Mouse (Mus musculus) MEL (cell line): ENCODE results near the gene Gm49342. TPM values are rescaled to one million over a fixed set of nuclear protein-coding genes. Genes with fewer than 3 reads are reported as not detected.

Source experiments
- DNase-seq: peaks from one replicate; pipeline ENCODE4 v3.0.0; 2011; ENCODE audit warnings: low read depth, low spot score
- H3K27ac ChIP-seq: 2 replicates; pipeline ENCODE4 v1.5.1; 2012; ENCODE audit warnings: low read depth, mild to moderate bottlenecking, control low read depth, low read length, moderate library complexity; ENCODE audit not compliant: control insufficient read depth
- H3K27me3 ChIP-seq, 2 experiments: fragments of 150-350 bp in 1 of 2; sonication (generic) in 1 of 2; 2 replicates each; pipeline ENCODE4 v1.6.1; 2012; ENCODE audit warnings: low read length in 2 of 2, mild to moderate bottlenecking in 2 of 2, improper control_type of control experiment in 1 of 2, moderate library complexity in 1 of 2; ENCODE audit not compliant: insufficient read depth in 2 of 2, control insufficient read depth in 1 of 2
- H3K36me3 ChIP-seq, 2 experiments: 2 replicates each; pipeline ENCODE4 v1.6.1; 2012 to 2014; ENCODE audit warnings: low read length in 2 of 2, improper control_type of control experiment in 1 of 2, inconsistent platforms in 1 of 2, mild to moderate bottlenecking in 1 of 2; ENCODE audit not compliant: insufficient read depth in 2 of 2, control insufficient read depth in 1 of 2
- H3K4me1 ChIP-seq, 2 experiments: fragments of 150-350 bp in 1 of 2; sonication (generic) in 1 of 2; 2 replicates each; pipeline ENCODE4 v1.6.1; 2012; ENCODE audit warnings: low read length in 2 of 2, improper control_type of control experiment in 1 of 2, mild to moderate bottlenecking in 1 of 2; ENCODE audit not compliant: insufficient read depth in 2 of 2, control insufficient read depth in 1 of 2
- H3K4me3 ChIP-seq, 2 experiments: fragments of 150-350 bp in 1 of 2; sonication (generic) in 1 of 2; 2 replicates each; pipeline ENCODE4 v1.5.1; 2012; ENCODE audit warnings: low read depth in 2 of 2, low read length in 2 of 2, mild to moderate bottlenecking in 2 of 2, moderate library complexity in 2 of 2, control low read depth in 1 of 2, improper control_type of control experiment in 1 of 2; ENCODE audit not compliant: control insufficient read depth in 1 of 2, insufficient read depth in 1 of 2
- H3K79me2 ChIP-seq: 2 replicates; pipeline ENCODE4 v1.6.1; 2012; ENCODE audit warnings: mild to moderate bottlenecking, low read length, moderate library complexity; ENCODE audit not compliant: control insufficient read depth, poor library complexity, insufficient read depth
- H3K9ac ChIP-seq: 2 replicates; pipeline ENCODE4 v1.6.1; 2012; ENCODE audit warnings: low read depth, mild to moderate bottlenecking, control low read depth, low read length, moderate library complexity; ENCODE audit not compliant: control insufficient read depth, poor library complexity, severe bottlenecking
- H3K9me3 ChIP-seq: fragments of 150-350 bp; sonication (generic); replicated peaks from 2 replicates; pipeline ENCODE4 v1.6.1; 2012; ENCODE audit warnings: mild to moderate bottlenecking, low read length, improper control_type of control experiment, moderate library complexity; ENCODE audit not compliant: insufficient read depth
- CHD1 ChIP-seq: IDR thresholded peaks from 2 replicates; pipeline ENCODE4 v1.6.1; 2012; ENCODE audit warnings: low read depth, mild to moderate bottlenecking, inconsistent platforms, low read length, improper control_type of control experiment
- CHD2 ChIP-seq: IDR thresholded peaks from 2 replicates; pipeline ENCODE4 v1.6.1; 2011; ENCODE audit warnings: low read length, improper control_type of control experiment
- E2F4 ChIP-seq: IDR thresholded peaks from 2 replicates; pipeline ENCODE4 v1.6.1; 2011; ENCODE audit warnings: low read depth, low read length, improper control_type of control experiment, borderline replicate concordance
- EP300 ChIP-seq, 2 experiments: IDR thresholded peaks; 2 replicates each; pipeline ENCODE4 v1.6.1; 2011; ENCODE audit warnings: improper control_type of control experiment in 2 of 2, low read length in 2 of 2, low read depth in 1 of 2, mild to moderate bottlenecking in 1 of 2
- ETS1 ChIP-seq: IDR thresholded peaks from 2 replicates; pipeline ENCODE4 v1.6.1; 2012; ENCODE audit warnings: low read depth, mild to moderate bottlenecking, inconsistent platforms, low read length, improper control_type of control experiment, moderate library complexity
- GABPA ChIP-seq: IDR thresholded peaks from 2 replicates; pipeline ENCODE4 v1.6.1; 2012; ENCODE audit warnings: low read depth, mild to moderate bottlenecking, inconsistent platforms, low read length, improper control_type of control experiment, moderate library complexity
- GATA1 ChIP-seq: IDR thresholded peaks from 2 replicates; pipeline ENCODE4 v1.6.1; 2011; ENCODE audit warnings: low read depth, low read length, improper control_type of control experiment
- HCFC1 ChIP-seq: IDR thresholded peaks from 2 replicates; pipeline ENCODE4 v1.6.1; 2012; ENCODE audit warnings: low read depth, mild to moderate bottlenecking, inconsistent platforms, low read length, improper control_type of control experiment, moderate library complexity
- JUND ChIP-seq: IDR thresholded peaks from 2 replicates; pipeline ENCODE4 v1.6.1; 2011; ENCODE audit warnings: low read depth, mild to moderate bottlenecking, improper control_type of control experiment, low read length
- KAT2A ChIP-seq: conservative IDR thresholded peaks from 2 replicates; pipeline ENCODE4 v1.6.1; 2012; ENCODE audit warnings: low read depth, low read length, improper control_type of control experiment, inconsistent platforms
- MAX ChIP-seq: IDR thresholded peaks from 2 replicates; pipeline ENCODE4 v1.6.1; 2011; ENCODE audit warnings: low read length, improper control_type of control experiment
- MAZ ChIP-seq: IDR thresholded peaks from 2 replicates; pipeline ENCODE4 v1.6.1; 2012; ENCODE audit warnings: low read depth, mild to moderate bottlenecking, inconsistent platforms, low read length, improper control_type of control experiment
- MEF2A ChIP-seq: IDR thresholded peaks from 2 replicates; pipeline ENCODE4 v1.6.1; 2014; ENCODE audit warnings: low read depth, mild to moderate bottlenecking, inconsistent platforms, low read length, improper control_type of control experiment; ENCODE audit not compliant: poor library complexity, insufficient replicate concordance, severe bottlenecking; ENCODE audit errors: extremely low read depth
- MXI1 ChIP-seq: IDR thresholded peaks from 2 replicates; pipeline ENCODE4 v1.6.1; 2011; ENCODE audit warnings: mild to moderate bottlenecking, low read depth, low read length, improper control_type of control experiment
- MYB ChIP-seq: IDR thresholded peaks from 2 replicates; pipeline ENCODE4 v1.6.1; 2011; ENCODE audit warnings: mild to moderate bottlenecking, low read depth, low read length, improper control_type of control experiment
- MYC ChIP-seq: IDR thresholded peaks from 2 replicates; pipeline ENCODE4 v1.6.1; 2011; ENCODE audit warnings: low read depth, mild to moderate bottlenecking, low read length, improper control_type of control experiment, moderate library complexity
- NELFE ChIP-seq: IDR thresholded peaks from 2 replicates; pipeline ENCODE4 v1.6.1; 2011; ENCODE audit warnings: low read depth, low read length, improper control_type of control experiment
- NRF1 ChIP-seq: IDR thresholded peaks from 2 replicates; pipeline ENCODE4 v1.6.1; 2014; ENCODE audit warnings: low read depth, mild to moderate bottlenecking, inconsistent platforms, low read length, improper control_type of control experiment, moderate library complexity; ENCODE audit not compliant: poor library complexity, insufficient read depth, severe bottlenecking
- RCOR1 ChIP-seq: IDR thresholded peaks from 2 replicates; pipeline ENCODE4 v1.6.1; 2012; ENCODE audit warnings: low read depth, mild to moderate bottlenecking, inconsistent platforms, low read length, improper control_type of control experiment
- SIN3A ChIP-seq: IDR thresholded peaks from 2 replicates; pipeline ENCODE4 v1.6.1; 2012; ENCODE audit warnings: low read length, improper control_type of control experiment, inconsistent platforms
- SMC3 ChIP-seq: IDR thresholded peaks from 2 replicates; pipeline ENCODE4 v1.6.1; 2011; ENCODE audit warnings: low read depth, low read length, improper control_type of control experiment
- TAL1 ChIP-seq: IDR thresholded peaks from 2 replicates; pipeline ENCODE4 v1.6.1; 2012; ENCODE audit warnings: mild to moderate bottlenecking, inconsistent platforms, low read length, moderate library complexity, mixed read lengths
- TBP ChIP-seq: IDR thresholded peaks from 2 replicates; pipeline ENCODE4 v1.8.0; 2011; ENCODE audit warnings: low read depth, low read length, improper control_type of control experiment
- UBTF ChIP-seq: IDR thresholded peaks from 2 replicates; pipeline ENCODE4 v1.6.1; 2012; ENCODE audit warnings: low read depth, mild to moderate bottlenecking, inconsistent platforms, low read length, improper control_type of control experiment, moderate library complexity, borderline replicate concordance; ENCODE audit not compliant: insufficient read depth
- USF1 ChIP-seq: IDR thresholded peaks from 2 replicates; pipeline ENCODE4 v1.6.1; 2014; ENCODE audit warnings: low read depth, mild to moderate bottlenecking, inconsistent platforms, low read length, improper control_type of control experiment, moderate library complexity
- USF2 ChIP-seq, 2 experiments: IDR thresholded peaks; 2 replicates each; pipeline ENCODE4 v1.6.1; 2011 to 2012; ENCODE audit warnings: improper control_type of control experiment in 2 of 2, low read length in 2 of 2, borderline replicate concordance in 1 of 2, inconsistent platforms in 1 of 2, low read depth in 1 of 2, mild to moderate bottlenecking in 1 of 2; ENCODE audit not compliant: insufficient read depth in 1 of 2
- ZKSCAN1 ChIP-seq: IDR thresholded peaks from 2 replicates; pipeline ENCODE4 v1.6.1; 2012; ENCODE audit warnings: low read depth, mild to moderate bottlenecking, inconsistent platforms, low read length, improper control_type of control experiment, moderate library complexity
- ZNF384 ChIP-seq: IDR thresholded peaks from 2 replicates; pipeline ENCODE4 v1.6.1; 2012; ENCODE audit warnings: low read depth, mild to moderate bottlenecking, inconsistent platforms, low read length, improper control_type of control experiment
- polyA plus RNA-seq, 2 experiments: library from polyadenylated mRNA; stranded (reverse) in 1 of 2; unstranded in 1 of 2; fragments of >175 nt in 1 of 2; fragments of >200 nt in 1 of 2; gene quantifications; 2 replicates each; pipeline versions ENCODE4 v1.2.1 to v1.2.4; 2012; ENCODE audit warnings: low replicate concordance in 2 of 2, low read depth in 1 of 2; ENCODE audit not compliant: insufficient read length in 2 of 2, insufficient read depth in 1 of 2, missing spikeins in 1 of 2
- total RNA-seq: library from RNA; depleted of rRNA; stranded (reverse); fragments of 300-350 nt; gene quantifications from 2 replicates; pipeline ENCODE4 v1.2.3, GENCODE M21; 2012

The Gm49342 gene
- total and polyA plus RNA-seq, 3 experiments: 14.5 to 45.2 TPM; not detected in 1

DNA sequence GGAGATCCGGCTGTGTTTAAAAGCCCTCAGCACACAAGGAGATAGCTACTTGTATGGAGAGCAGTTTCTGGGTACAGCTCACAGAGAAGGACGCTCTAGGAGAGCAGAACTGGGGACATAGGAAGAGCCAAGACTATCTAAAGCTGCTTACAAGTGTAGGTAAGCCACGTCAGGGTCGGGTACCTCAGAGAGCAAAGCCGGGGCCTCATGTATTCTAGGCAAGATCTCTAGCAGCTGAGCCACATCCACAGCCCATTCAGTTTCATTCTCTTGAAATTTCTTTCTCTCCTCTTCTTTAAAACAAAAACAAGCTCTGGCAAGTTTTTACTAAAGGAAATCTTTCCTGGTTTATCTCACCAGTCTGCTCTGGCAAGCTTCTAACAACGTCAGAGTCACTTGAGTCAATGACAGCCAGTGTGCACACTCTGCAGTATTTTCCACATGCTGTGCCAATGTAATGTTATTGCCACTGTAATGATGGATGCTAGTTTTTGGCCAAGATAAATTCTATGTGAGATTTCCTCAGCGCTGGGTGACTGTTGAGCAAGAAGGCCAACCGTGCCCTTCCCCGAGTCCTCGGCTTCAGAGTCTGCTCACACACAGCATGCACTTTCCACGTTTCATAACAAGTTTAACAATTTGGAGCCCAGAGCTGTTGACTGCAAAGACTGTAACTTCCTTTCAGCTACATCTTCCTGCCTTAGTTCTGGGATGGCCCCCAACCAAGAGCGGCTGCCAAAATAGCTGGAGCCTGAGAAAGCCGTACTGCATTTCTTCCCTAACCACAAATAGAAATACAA, 63.8 kb downstream of the Gm49342 start:
- Histone ChIP-seq H3K4me3 (no peak overlapping the region), H3K79me2 (no peaks in the 10 kb centered on the region), H3K27me3 (no peaks in the 10 kb centered on the region), H3K27ac (no peak overlapping the region), H3K4me1 (no peaks in the 10 kb centered on the region), H3K36me3 (no peaks in the 10 kb centered on the region), H3K9me3 (no peaks in the 10 kb centered on the region), H3K9ac (no peak overlapping the region)
- DNase-seq: no peak
- TF ChIP-seq GABPA (no peak), NRF1 (no peak), SMC3 (no peak), MEF2A (no peak), MYB (no peak), CHD1 (no peak), RCOR1 (no peak), GATA1 (no peak), E2F4 (no peak), UBTF (no peak), MAZ (no peak), USF2 (IDR thresholded peaks at IDR 0.05; ENCODE audit: borderline replicate concordance in 1 of 2, insufficient read depth in 1 of 2, low read depth in 1 of 2, low read length in 2 of 2) (no peak), ZKSCAN1 (no peak), EP300 (IDR thresholded peaks at IDR 0.05; ENCODE audit: low read depth in 1 of 2, low read length in 2 of 2) (no peak), HCFC1 (no peak), CHD2 (no peak), ETS1 (no peak), USF1 (no peak)

GRCm38 (mm10) chr14:51008781-51009180, 64.5 kb downstream of the Gm49342 start:
- no peak overlapping the region for H3K9ac ChIP-seq
- H3K27me3 ChIP-seq: no peaks in the 10 kb centered on the region
- no peaks in the 10 kb centered on the region for H3K9me3 ChIP-seq
- no peak overlapping the region for H3K27ac ChIP-seq
- H3K4me3 ChIP-seq: no peak overlapping the region
- no peaks in the 10 kb centered on the region for H3K4me1 ChIP-seq
- H3K36me3 ChIP-seq: no peaks in the 10 kb centered on the region
- TF ChIP-seq SIN3A (no peak), NELFE (no peak), MAZ (no peak), MEF2A (no peak), MYC (no peak), ZNF384 (no peak), TBP (no peak), JUND (no peak), E2F4 (no peak), ZKSCAN1 (no peak), MXI1 (no peak), MYB (no peak), SMC3 (no peak), USF1 (no peak), CHD1 (no peak), TAL1 (no peak), GABPA (no peak), MAX (no peak), ETS1 (no peak), KAT2A (no peak)
- TF ChIP-seq, all 39 proteins: peak for 0
- DNase-seq: no peak
- H3K79me2 ChIP-seq: no peaks in the 10 kb centered on the region
